Mouse (Mus musculus): ENCODE measurements around the gene Tcte1.
A peak's percentile ranks its signal among the peaks of the same experiment; 100 is the strongest.

The Tcte1 gene

GRCm38 (mm10) chr17:45515204-45515726 lies 8.0 kb upstream of the Tcte1 start:
- no peak for DNase-seq (ENCODE audit: inconsistent ontology term)

GRCm38 (mm10) chr17:45515806-45516205 lies 7.4 kb upstream of the Tcte1 start:
- DNase-seq (ENCODE audit: inconsistent ontology term), result peak; percentile 5

- peak; percentile 42 for DNase-seq (ENCODE audit: inconsistent ontology term)
Measured at GRCm38 (mm10) chr17:45516488-45516887, 6.7 kb upstream of the Tcte1 start.

- DNase-seq (ENCODE audit: inconsistent ontology term), result no peak
Measured at GRCm38 (mm10) chr17:45517135-45517534, 6.1 kb upstream of the Tcte1 start.

- no peak for DNase-seq (ENCODE audit: inconsistent ontology term)
Measured at GRCm38 (mm10) chr17:45517549-45518215, 5.6 kb upstream of the Tcte1 start.

DNA sequence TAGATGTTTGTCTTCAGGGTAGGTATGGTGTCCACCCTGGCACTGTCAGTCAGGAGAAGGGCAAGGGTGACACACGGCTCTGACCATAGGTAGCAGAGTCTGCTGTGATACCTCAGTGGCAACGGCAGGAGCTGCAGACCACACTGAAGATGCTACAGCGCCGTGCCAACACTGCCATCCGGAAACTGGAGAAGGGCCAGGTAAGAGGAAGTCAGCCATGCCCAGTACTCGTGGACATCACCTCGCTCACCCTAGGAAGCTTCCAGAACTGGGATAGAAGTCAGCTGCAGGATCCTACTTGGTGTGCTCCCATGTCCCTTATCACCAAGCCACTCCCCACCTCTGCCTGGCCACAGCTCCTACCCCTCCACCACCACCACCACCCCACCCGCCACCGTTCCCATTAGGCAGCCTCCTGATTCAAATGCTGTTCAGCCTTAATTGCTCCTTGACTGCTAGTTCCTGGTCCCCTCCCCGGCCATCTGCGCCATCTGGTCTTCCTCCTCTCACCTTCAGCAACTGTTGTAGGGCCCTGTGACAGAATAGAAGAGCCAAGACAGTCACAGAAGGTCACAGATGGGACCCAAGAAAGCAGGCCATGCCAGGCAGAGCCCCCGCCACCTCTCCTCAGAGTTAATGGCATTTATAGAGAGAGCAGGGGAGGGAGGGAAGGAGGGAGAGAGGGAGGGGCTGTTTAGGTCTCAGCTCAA lies 4.3 kb upstream of the Tcte1 start:
- DNase-seq (ENCODE audit: inconsistent ontology term), result no peak

DNA sequence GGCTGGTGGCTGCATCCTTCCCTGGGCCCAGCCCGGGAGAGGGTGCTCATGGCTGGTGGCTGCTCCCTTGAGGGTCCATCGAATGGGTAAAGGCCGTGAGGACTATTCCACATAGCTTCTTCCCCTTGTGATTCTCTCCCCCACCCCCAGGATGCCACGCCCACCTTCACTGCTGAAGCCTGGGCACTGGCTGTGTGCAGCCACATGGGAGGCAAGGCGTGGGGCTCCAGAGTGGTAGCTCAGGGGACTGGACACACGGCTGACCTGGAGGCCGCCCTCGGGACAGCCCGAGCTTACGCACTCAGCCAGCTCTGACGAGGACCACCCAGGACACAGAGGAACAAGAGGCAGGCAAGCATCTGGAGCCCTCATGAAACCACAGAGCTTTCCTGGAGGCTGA lies 3.1 kb upstream of the Tcte1 start:
- DNase-seq (ENCODE audit: inconsistent ontology term), result no peak

DNA sequence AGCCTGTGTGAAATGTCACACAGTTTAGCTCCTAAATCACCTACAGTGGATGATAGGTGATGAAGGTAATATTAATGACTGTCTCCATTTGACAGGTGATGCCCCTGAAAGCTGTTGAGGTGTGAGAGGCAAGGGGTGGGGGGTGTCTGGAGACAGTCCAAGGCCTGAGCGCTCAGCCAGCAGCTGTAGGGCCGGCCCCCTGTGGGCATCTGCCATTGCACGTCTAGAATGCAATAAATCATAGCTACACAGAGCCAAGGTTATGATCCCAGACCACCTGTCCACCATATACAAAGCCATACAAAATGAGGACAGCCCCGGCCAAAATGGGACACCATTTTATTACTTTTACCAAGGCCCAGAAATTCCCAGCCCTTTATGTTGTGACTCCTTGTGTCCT lies 1.7 kb downstream of the Tcte1 start:
- no peak for DNase-seq (ENCODE audit: inconsistent ontology term)

DNA sequence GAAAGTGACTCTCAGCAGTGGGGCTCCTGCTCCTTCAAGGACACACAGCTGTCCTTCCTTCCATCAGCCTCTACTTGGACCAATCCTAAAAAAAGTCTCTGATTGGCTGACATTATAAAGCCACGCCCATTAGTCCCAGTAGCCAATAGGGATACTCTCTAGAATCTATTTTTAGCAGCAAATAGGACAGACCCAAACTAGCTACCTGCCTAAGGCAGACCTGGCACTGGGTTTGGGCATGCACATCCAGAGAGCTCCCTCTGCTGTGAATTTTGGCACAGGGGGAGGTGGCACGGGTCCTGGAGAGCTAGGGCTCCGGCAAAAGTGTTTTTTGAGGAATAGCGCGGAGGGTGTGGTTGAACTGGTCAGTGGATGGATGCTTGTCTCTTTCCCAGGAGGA lies 3.3 kb downstream of the Tcte1 start:
- DNase-seq (ENCODE audit: inconsistent ontology term), result no peak

DNA sequence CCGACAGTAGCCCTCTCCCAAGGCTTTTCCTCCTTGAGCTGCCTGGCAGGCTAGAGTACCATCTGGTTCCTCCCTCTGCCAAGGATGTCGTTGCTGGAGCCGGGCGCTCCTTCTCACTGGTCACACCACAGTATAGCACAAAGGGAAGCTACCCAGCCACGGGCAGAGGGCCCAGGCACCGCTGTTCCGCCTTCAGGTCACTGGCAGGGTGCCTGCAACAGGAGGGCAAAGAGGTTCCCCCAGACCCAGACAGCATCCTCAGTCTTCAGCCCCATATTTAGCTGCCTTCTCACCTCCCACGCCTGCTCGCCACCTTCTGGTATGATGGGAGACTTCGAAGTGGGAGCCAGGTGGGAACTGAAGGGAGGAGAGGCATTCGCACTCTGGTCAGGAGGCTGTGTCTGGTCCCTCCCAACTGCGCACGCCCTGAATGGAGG lies 7.1 kb downstream of the Tcte1 start:
- no peak for DNase-seq (ENCODE audit: inconsistent ontology term)

DNA sequence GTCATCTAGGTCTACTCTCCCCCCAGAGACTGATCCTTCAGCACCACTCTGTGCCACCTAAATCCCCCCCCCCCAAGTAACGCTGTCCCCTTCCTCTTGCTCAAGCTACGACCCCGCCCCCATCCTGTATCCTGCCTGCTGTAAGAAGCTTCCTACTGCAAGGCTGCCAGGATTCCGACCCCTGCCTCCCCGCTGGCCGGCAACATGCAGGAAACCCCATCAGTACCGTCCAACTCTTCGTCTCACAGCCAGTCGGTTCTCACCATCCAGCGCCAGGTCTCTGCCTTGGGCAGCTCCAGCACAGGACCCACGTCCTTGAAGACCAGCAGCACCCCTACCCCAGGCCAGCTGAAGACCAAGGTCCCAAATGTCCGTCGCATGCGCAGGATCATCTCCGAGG lies 9.7 kb downstream of the Tcte1 start:
- no peak for DNase-seq (ENCODE audit: inconsistent ontology term)

DNA sequence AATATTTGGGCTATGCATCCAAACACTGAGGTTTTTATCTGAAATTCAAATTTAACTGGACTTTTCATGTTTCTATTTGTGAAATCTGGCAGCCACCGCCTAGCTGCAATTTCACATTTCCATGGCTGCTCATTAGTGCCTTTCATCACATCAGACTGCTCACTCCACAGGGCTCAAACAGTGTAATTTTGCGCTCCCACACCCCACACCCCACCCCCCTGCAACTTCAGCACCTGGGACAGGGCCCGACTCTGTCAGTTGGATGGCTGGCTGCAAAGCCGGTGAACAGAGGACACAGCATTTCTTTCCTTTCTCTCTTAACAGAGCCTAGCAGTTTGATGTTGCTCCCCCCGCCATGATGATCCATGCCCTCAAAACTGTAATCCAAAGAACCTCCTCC lies 13.0 kb downstream of the Tcte1 start:
- DNase-seq (ENCODE audit: inconsistent ontology term), result peak; percentile 62

DNA sequence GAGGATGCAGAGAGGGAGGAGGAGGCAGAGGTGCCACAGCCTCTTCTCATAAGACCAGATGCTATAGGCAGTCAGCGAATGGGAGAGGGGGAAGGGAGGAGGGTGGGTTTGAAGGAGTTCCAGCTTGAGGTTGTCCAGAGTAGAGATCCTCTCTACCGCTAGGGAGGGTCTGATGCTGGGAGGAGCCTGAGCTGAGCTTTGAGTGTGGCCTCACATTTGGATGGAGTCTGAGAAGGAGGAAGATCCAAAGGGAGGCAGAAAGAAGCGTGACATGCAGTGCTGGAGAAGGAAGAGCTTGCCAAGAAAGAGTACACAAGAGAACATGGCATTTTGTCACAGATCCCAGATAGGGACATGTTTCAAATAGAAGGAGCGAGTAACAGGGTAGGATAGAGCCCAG lies 15.2 kb downstream of the Tcte1 start:
- no peak for DNase-seq (ENCODE audit: inconsistent ontology term)

- DNase-seq (ENCODE audit: inconsistent ontology term), result no peak
Measured at GRCm38 (mm10) chr17:45539664-45540063, 16.4 kb downstream of the Tcte1 start.

DNA sequence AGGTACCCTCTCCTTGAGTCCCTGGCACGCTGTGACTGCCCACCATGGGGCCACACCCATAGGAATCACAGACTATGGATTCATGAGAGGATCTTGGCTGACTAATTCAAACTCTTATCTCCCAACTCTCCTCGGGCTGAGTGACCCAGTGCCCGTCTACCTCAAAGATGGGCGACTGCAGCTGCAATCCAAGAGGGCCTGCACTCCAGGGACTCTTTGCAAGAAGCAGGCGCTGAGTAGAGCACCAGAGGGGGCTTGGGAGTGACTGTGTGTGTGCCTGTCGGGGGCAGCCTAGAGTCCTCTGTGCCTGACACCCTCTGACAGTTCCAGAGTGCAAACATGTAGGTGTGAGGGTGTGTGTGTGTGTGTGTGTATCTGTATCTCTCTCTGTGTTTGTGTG lies 18.9 kb downstream of the Tcte1 start:
- no peak for DNase-seq (ENCODE audit: inconsistent ontology term)

GRCm38 (mm10) chr17:45542705-45543104 lies 19.5 kb downstream of the Tcte1 start:
- no peak for DNase-seq (ENCODE audit: inconsistent ontology term)

- DNase-seq (ENCODE audit: inconsistent ontology term), result no peak
Measured at GRCm38 (mm10) chr17:45543115-45543514, 19.9 kb downstream of the Tcte1 start.

DNA sequence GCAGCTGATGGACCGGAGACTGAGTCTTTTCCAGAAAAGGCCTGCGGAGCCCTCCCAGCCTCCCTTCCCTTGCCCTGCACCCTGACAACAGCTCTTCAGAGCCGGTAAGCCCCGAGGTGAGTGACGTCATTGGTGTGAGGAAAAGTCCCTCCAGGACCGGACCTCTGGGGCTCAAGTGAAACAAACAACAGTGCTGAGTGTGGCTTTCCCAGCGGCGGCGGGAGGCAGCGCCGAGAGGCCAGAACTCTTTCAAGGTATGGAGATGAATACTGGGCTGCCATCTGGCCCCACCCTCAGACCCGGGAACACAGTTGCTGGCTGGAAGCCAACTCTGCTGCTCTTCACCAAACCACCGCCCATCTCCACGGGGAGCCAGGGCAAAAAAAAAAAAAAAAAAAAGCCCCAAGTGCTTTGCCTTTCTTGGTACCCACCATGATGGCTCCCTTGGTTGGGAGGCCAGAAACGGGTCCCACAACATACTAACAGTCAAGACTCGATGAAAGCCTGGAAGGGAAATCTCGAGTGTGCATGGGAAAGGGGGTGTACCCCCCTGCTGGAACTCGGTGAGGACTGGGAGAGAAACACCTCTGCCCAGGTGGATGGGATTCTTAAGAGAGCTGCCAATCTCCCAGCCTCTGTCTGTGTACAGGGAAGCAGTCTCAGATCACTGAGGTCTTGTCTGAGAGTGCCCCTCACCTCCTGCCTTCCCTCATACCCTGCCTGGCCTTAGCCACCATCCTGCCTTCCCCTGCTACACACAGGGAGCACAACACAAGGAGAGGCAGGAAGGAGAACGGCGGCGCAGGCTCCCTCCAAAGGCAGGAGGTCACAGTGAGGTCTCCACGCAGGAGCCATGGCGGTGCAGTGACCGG lies 21.0 kb downstream of the Tcte1 start:
- DNase-seq (ENCODE audit: inconsistent ontology term), result no peak

DNA sequence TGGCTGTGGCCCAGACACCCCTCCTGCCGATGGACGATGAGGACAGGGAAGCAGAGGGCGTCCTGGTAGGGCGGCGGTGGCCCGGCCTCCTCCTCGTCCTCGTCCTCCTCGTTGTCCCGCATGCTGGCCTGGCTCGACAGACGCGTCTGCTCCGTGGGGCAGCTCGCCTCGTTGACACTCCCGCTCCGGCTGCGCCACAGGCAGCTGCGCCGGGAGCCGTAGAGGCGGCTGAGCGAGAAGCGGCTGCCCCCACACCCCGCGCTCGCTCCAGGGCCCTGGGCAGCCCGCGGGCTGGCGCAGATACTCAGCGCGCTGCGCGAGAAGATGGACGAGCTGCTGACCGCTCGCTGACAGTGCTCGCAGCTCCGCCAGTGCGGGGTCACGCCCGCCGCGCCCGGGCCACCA lies 21.6 kb downstream of the Tcte1 start:
- DNase-seq (ENCODE audit: inconsistent ontology term), result no peak

- no peak for DNase-seq (ENCODE audit: inconsistent ontology term)
Measured at GRCm38 (mm10) chr17:45545278-45545961, 22.2 kb downstream of the Tcte1 start.

GRCm38 (mm10) chr17:45546941-45547340 lies 23.7 kb downstream of the Tcte1 start:
- DNase-seq (ENCODE audit: inconsistent ontology term), result no peak
